Mouse (Mus musculus): Measurements from ENCODE around the gene Ubald1. TPM values are rescaled to one million over a fixed set of nuclear protein-coding genes. Genes with fewer than 3 reads are reported as not detected.
A peak's percentile ranks its signal among the peaks of the same experiment; 100 is the strongest.

The Ubald1 gene
- total RNA-seq, 2 experiments from 2014 or later, result 93.5 to 103 TPM

- DNase-seq (ENCODE audit: extremely low spot score in 1 of 2, low spot score in 1 of 2), result no peak
Observed at GRCm38 (mm10) chr16:4875198-4876032, 4.7 kb downstream of the Ubald1 start.

- no peak for DNase-seq (ENCODE audit: extremely low spot score in 1 of 2, low spot score in 1 of 2)
Observed at GRCm38 (mm10) chr16:4871926-4872325, 8.2 kb downstream of the Ubald1 start.

DNA sequence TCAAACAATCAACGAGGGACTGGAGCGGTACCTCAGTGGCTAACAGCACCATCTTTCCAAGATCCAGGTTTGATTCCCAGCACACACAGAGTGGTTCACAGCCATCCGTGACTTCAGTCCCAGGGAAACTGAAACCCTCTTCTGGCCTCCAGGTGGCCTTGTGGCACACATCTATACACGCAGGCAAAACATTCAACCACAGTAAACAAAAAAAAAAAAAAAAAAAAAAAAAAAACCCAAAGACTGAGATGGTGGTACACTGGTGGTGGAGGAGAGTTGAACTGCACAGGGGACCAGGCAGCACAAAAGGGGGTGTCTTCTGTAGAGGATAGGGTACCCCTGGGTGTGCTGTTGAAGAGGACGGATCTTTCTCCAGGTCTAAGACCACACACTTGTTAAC is 9.6 kb downstream of the Ubald1 start:
- no peak for DNase-seq (ENCODE audit: extremely low spot score in 1 of 2, low spot score in 1 of 2)

- no peak for DNase-seq (ENCODE audit: extremely low spot score in 1 of 2, low spot score in 1 of 2)
Observed at GRCm38 (mm10) chr16:4866101-4866695, 13.9 kb downstream of the Ubald1 start.

GRCm38 (mm10) chr16:4863742-4864141 is 16.4 kb downstream of the Ubald1 start:
- no peak for DNase-seq (ENCODE audit: extremely low spot score in 1 of 2, low spot score in 1 of 2)

GRCm38 (mm10) chr16:4862863-4863483 is 17.1 kb downstream of the Ubald1 start:
- DNase-seq (ENCODE audit: extremely low spot score in 1 of 2, low spot score in 1 of 2), result peak in 1 of 2 experiments; percentile 53

DNA sequence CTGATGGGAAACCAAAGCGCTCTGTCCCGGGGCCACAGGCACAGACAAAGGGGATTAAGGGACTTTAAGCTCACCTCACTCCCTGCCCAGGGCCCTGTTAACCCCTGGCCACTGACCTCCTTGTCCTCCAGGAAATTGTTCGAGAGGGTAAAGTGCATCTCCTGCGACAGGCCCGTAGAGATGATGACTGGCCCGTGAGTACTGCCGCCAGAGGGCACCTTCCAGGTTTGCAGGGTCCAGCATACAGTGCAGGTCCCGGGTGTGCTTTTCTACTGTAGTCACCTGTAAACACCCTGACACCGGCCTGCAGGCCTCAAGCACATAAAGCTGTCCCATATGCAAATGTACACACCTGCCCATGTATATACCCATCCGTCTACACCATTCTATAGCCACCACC is 18.7 kb downstream of the Ubald1 start:
- no peak for DNase-seq (ENCODE audit: extremely low spot score in 1 of 2, low spot score in 1 of 2)

DNA sequence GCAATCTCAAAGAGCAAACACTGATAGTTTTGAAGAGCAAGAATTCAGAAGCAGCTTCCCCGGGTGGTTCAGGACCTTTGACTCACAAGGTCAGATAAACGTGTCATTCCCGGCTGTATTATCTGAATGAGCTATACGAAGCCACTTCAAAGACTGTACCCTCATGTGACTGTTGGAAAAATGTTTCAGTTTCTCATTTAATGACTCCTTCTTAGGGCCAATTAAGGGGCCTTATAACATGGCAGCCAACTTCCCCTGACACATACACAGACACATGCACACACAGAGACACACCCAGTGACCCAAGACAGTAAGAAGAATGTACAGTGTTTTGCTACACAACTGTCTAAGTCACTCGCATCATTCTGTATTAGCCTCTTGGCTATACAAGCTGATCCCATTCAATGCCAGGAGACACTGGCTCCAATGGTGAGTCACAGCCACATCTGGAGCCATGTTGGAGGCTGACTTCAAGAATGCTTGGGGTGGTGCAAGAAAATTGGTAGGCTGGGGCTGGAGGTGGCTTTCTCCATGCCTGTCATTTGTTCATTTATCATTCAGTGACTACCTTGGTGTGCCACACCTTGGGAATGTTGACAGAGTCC is 25.0 kb downstream of the Ubald1 start:
- DNase-seq (ENCODE audit: extremely low spot score in 1 of 2, low spot score in 1 of 2), result no peak

GRCm38 (mm10) chr16:4850938-4851628 is 29.0 kb downstream of the Ubald1 start:
- no peak for DNase-seq (ENCODE audit: extremely low spot score in 1 of 2, low spot score in 1 of 2)

DNA sequence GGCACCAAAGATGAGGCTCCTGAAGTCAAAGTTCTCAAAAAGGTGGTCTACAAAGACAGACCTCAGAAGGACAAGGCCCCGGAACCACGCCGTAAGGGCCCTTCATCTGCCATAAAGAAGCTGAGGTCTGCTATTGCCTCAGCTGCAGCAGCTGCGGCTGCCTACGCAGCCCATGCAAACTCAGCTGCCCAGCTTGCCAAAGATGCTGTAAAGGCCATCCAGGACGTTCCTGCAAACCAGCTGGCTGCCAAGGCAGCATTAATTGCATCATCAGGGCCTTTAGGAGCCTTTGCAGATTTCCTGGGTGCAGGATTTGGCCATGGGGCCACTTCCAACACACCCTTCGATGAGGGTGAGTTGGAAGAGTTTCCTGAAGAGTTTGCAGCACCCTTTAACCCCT is 29.8 kb downstream of the Ubald1 start:
- DNase-seq (ENCODE audit: extremely low spot score in 1 of 2, low spot score in 1 of 2), result no peak

GRCm38 (mm10) chr16:4848090-4848489 is 32.0 kb downstream of the Ubald1 start:
- no peak for DNase-seq (ENCODE audit: extremely low spot score in 1 of 2, low spot score in 1 of 2)

DNA sequence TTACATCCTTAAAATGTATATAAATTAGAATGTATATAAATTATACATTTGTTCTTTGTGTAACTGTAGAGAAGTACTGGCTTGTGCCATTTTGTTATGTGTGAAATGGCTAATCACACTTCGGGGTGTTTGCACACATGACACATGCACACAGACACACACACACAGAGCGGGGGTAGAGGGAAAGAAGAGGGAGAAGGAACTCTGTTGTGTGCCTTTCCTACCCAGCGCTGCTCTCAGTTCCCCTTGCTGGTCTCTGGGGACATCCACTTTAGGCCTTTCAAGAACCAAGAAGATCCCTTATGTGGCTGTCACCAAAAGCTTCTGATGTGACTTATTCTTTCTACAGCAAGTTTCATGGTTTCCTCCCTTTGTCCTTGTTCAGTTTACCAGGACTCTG is 33.1 kb downstream of the Ubald1 start:
- DNase-seq (ENCODE audit: extremely low spot score in 1 of 2, low spot score in 1 of 2), result no peak

GRCm38 (mm10) chr16:4840231-4840630 is 39.9 kb downstream of the Ubald1 start:
- no peak for DNase-seq (ENCODE audit: extremely low spot score in 1 of 2, low spot score in 1 of 2)

DNA sequence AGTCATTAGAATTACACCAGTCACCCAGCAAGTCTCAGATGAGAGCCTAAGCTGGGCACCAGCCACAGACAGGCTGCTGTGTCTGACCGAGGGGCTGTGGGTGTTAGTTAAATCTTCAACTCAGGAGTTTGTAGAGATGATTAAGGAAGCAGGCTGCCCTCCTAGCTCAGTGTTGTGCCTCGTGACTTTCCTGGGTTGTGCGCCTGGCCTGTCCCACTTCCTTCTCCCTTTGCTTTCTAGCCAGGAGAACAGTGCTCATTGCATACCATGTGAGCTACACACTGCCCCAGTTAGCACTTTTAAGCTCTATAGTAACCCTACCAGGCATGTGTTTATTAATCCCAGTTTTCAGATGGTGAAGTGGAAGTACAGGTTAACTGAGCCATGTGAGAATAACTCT is 40.6 kb downstream of the Ubald1 start:
- no peak for DNase-seq (ENCODE audit: extremely low spot score in 1 of 2, low spot score in 1 of 2)

GRCm38 (mm10) chr16:4837631-4838030 is 42.5 kb downstream of the Ubald1 start:
- no peak for DNase-seq (ENCODE audit: extremely low spot score in 1 of 2, low spot score in 1 of 2)

DNA sequence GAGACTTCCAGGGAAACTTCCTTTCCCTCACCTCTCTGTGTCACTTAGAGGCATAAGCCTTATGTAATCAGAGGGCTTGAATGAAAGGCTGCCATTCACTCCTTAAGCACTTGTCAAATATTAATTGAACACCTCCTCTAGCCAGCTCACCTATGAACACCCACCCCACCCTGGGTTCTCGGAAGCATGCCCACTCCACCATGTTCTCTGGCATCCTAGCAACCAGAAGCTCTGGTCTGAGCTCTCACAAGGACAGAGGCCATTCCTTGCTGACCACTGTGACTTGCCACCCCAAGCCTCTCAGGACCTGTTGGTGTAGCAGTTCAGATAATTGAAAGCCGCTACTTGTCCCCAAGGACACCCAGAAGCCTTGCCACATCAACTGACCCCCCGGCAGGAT is 44.9 kb downstream of the Ubald1 start, which contains the start of gene 4930562C15Rik:
4930562C15Rik (plus strand) TSS at position 226 of the 400 bp plus-strand sequence.
- no peak for DNase-seq (ENCODE audit: extremely low spot score in 1 of 2, low spot score in 1 of 2)

- no peak for DNase-seq (ENCODE audit: extremely low spot score in 1 of 2, low spot score in 1 of 2)
Observed at GRCm38 (mm10) chr16:4833858-4834257, 46.3 kb downstream of the Ubald1 start.

GRCm38 (mm10) chr16:4831650-4832419 is 48.3 kb downstream of the Ubald1 start:
- DNase-seq (ENCODE audit: extremely low spot score in 1 of 2, low spot score in 1 of 2), result no peak

DNA sequence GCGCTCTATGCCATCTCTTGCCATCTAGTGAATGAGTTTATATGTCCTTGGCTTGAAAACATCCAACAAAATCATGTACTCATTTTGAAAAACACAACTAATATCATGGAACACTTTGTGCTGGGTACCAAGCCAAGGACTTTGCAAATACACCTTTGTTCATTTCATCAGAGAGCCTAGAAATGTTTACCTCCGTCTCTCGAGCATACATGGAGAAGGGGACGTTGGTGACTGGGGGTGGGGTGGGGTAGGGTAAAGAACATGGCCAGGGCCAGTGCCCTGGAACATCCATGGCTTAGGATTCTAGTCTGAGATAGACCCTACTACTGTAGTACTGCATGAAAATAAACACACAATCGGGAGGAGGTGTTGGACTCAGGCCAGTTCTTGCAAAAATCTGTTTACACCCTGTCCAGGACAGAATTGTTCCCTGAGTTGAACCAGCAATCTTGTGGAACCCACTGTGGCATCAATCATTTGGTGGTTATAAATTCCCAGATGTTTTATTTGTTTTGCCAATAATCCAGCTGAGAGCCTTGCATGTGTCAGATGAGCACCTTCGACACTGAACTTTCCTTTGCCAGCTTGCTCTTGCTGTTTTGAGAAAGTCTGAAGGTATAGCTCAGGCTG is 50.7 kb downstream of the Ubald1 start:
- no peak for DNase-seq (ENCODE audit: extremely low spot score in 1 of 2, low spot score in 1 of 2)

All from layer of hippocampus, postnatal 25 days (tissue).